8 mouse cellular contexts compared by ENCODE assay signal in the genomic region with DNA sequence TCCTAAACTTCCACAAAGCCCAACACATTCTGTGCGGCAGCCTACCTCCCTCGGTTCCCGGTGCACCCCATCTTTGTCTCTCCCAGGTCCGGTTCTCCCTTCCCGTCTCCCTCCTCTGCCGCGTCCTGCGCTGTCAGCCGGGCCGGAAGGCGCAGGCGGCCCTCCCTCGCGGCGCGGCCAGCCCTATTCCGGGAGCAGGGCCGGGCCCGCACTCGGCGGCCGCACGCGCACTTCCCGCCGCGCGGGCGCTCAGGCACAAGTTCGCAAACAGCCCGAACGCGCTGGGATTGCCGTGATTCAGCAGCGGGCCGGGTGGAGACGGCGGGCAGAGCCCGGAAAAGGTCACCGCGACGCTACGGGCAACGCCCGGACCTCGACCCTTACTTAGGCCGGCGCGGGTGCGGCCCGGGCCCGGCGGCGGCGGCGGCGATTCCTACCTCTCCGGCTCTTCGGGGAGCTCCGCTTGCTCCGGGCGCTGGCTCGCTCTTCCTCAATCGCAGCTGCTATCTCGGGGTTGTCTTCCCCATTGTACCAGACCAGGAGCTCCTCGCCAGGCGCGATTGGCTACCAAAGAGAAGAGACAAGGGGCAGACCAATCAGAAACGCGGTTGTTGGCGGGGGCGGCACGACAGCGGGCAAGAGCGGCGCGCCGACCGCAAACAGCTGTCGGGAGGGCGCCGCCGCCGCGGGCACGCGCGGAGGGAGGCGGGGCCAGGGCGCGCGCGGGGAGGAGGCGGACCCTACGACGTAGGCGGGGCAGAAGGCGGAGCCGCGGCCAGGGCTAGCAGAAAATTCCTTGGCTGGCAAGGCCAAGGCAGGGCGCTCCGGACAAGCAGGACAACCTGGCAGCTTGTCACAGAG. TPM values are rescaled to one million over a fixed set of nuclear protein-coding genes. Genes with fewer than 3 reads are reported as not detected.
DNase-seq lines count a peak whose midpoint lies in the region; ATAC-seq lines count a peak whose summit lies in the region.

No protein-coding gene starts in this region.

- peaks cover 5 to 45% of the 10 kb centered on the region in 2 experiments for H3K4me1 ChIP-seq in heart, embryonic 14.5 days (ENCODE audit: control insufficient read depth in 2 of 2, insufficient read depth in 2 of 2, low read length in 2 of 2)
- H3K4me1 ChIP-seq in liver, embryonic 13.5 days (replicated peaks) = peaks cover 47% of the 10 kb centered on the region
- peaks cover 29% of the 10 kb centered on the region for H3K4me1 ChIP-seq in stomach, embryonic 16.5 days (ENCODE audit: control insufficient read depth, insufficient read depth, low read length)

- peak overlapping the region; percentile 99 for H3K27ac ChIP-seq in heart, embryonic 14.5 days (replicated peaks in 1 of 2; ENCODE audit: control insufficient read depth in 1 of 2, insufficient read depth in 1 of 2, low read depth in 2 of 2, low read length in 2 of 2)
- peak overlapping the region; percentile 97 for H3K27ac ChIP-seq in liver, embryonic 13.5 days
- peak overlapping the region; percentile 98 for H3K27ac ChIP-seq in stomach, embryonic 16.5 days (ENCODE audit: low read length)

- H3K4me3 ChIP-seq in heart, embryonic 14.5 days (ENCODE audit: control insufficient read depth in 1 of 2, insufficient read depth in 1 of 2, low read depth in 1 of 2, low read length in 2 of 2) = peak overlapping the region; percentile 89 to 91
- peak overlapping the region; percentile 83 for H3K4me3 ChIP-seq in liver, embryonic 13.5 days (replicated peaks)
- H3K4me3 ChIP-seq in stomach, embryonic 16.5 days (replicated peaks; ENCODE audit: low read length) = peak overlapping the region; percentile 90

- no peaks in the 10 kb centered on the region for H3K27me3 ChIP-seq in heart, embryonic 14.5 days (ENCODE audit: control insufficient read depth, insufficient read depth, low read length)
- H3K27me3 ChIP-seq in liver, embryonic 13.5 days = no peaks in the 10 kb centered on the region
- no peaks in the 10 kb centered on the region for H3K27me3 ChIP-seq in stomach, embryonic 16.5 days (ENCODE audit: control insufficient read depth, insufficient read depth, low read length)

- ATAC-seq in CD4-positive, CD25-positive, alpha-beta regulatory T cell, adult 4 months = peak; percentile 95
- peak; percentile 100 for ATAC-seq in heart, embryonic 14.5 days (ENCODE audit: insufficient number of reproducible peaks, insufficient read depth, low FRiP score, low read depth)
- ATAC-seq in liver, embryonic 13.5 days (ENCODE audit: low read depth) = peak; percentile 97
- ATAC-seq in stomach, embryonic 16.5 days (ENCODE audit: insufficient read depth, low FRiP score) = peak; percentile 100

- DNase-seq in c-Kit-negative CD71-positive TER-119-positive erythroid progenitor cells, embryonic 14.5 days (ENCODE audit: low read depth, low spot score) = peak; percentile 93
- DNase-seq in fibroblast of lung, adult 2 months (ENCODE audit: low read depth) = peak; percentile 93
- peak; percentile 99 for DNase-seq in kidney, postnatal 14 days
- DNase-seq in liver, embryonic 13.5 days = peak; percentile 96
- peak; percentile 100 for DNase-seq in neural tube, embryonic 10.5 days (ENCODE audit: extremely low spot score, low spot score)

- H3K9ac ChIP-seq in heart, embryonic 14.5 days (ENCODE audit: low read length) = peak overlapping the region; percentile 98
- peak overlapping the region; percentile 85 for H3K9ac ChIP-seq in liver, embryonic 13.5 days
- H3K9ac ChIP-seq in stomach, embryonic 16.5 days (ENCODE audit: low read length) = peak overlapping the region; percentile 85

- peaks cover 6% of the 10 kb centered on the region; the same call in 1 of the 2 replicates for H3K36me3 ChIP-seq in heart, embryonic 14.5 days (ENCODE audit: control insufficient read depth, insufficient read depth, low read length)
- H3K36me3 ChIP-seq in liver, embryonic 13.5 days = peaks cover 16% of the 10 kb centered on the region; the same call in 1 of the 2 replicates
- H3K36me3 ChIP-seq in stomach, embryonic 16.5 days (ENCODE audit: control insufficient read depth, insufficient read depth, low read length) = 0 out of 2 replicates have a peak, but pooled peaks cover 4% of the 10 kb centered on the region

- under 1% methylated on average over 95 of the region's 102 CpGs for WGBS in heart, embryonic 14.5 days
- WGBS in liver, embryonic 13.5 days (ENCODE audit: insufficient replicate concordance) = under 1% methylated on average over 101 of the region's 102 CpGs
- WGBS in stomach, embryonic 16.5 days = under 1% methylated on average over 101 of the region's 102 CpGs

- H3K4me2 ChIP-seq in heart, embryonic 14.5 days (ENCODE audit: low read length) = peak overlapping the region; percentile 72
- H3K4me2 ChIP-seq in liver, embryonic 13.5 days = peak overlapping the region; percentile 78
- peak overlapping the region; percentile 80 for H3K4me2 ChIP-seq in stomach, embryonic 16.5 days (ENCODE audit: low read depth, low read length)

- no peaks in the 10 kb centered on the region for H3K9me3 ChIP-seq in heart, embryonic 14.5 days (ENCODE audit: control insufficient read depth, low read length)
- no peaks in the 10 kb centered on the region for H3K9me3 ChIP-seq in liver, embryonic 13.5 days (replicated peaks)
- no peaks in the 10 kb centered on the region for H3K9me3 ChIP-seq in stomach, embryonic 16.5 days (replicated peaks; ENCODE audit: control insufficient read depth, low read length)

RNA-seq across cellular contexts. Expression of a gene that starts 50.9 kb away (rescaled TPM):
- polyA plus RNA-seq in CD4-positive, CD25-positive, alpha-beta regulatory T cell, adult 4 months (2017; shearing (Covaris generic)) = 10 to 100 TPM; 30.8 to 38.7 TPM
- polyA plus RNA-seq in heart, embryonic 14.5 days (2014; fragmentation: Nextera tagmentation; extraction: Ambion mirVana) = 8.7 and 9.4 TPM in 2 replicates
- polyA plus RNA-seq in liver, embryonic 13.5 days (2015; fragmentation: Nextera tagmentation; extraction: Ambion mirVana) = 2.9 and 4.7 TPM in 2 replicates
- polyA plus RNA-seq in stomach, embryonic 16.5 days (2015; fragmentation: Nextera tagmentation; extraction: Ambion mirVana) = 8.9 and 10.2 TPM in 2 replicates

Comparison
In these comparisons a context has a peak if more than half of its experiments do, and no peak if none do; other contexts are left out.
1. Peak in every context shown above with its lines: DNase-seq, ATAC-seq, H3K4me3 ChIP-seq and H3K27ac ChIP-seq.